Mouse (Mus musculus) Patski (cell line): ENCODE measurements around the gene Atf7. TPM values are rescaled to one million over a fixed set of nuclear protein-coding genes. Genes with fewer than 3 reads are reported as not detected.

ENCODE experiments used
- ATAC-seq: fragments of 100-300 bp; one replicate; pipeline ENCODE4 v1.8.0; 2021
- CTCF ChIA-PET: fragments of 350-600 bp; sonication (Branson Sonifier 250); formaldehyde crosslinking; loops from one replicate; lab custom pipeline; 2022; ENCODE audit warnings: inconsistent platforms; lab: Charles Lee
- POLR2A ChIA-PET: fragments of 350-600 bp; sonication (Branson Sonifier 250); formaldehyde crosslinking; loops from one replicate; lab custom pipeline; 2022; ENCODE audit warnings: antibody characterized with exemption, inconsistent platforms; lab: Charles Lee
- DNase-seq: peaks from one replicate; pipeline ENCODE4 v3.0.0-alpha.2; 2011; ENCODE audit warnings: low read depth, low spot score
- H3K27me3 ChIP-seq: fragments of 371-371 bp; one replicate; pipeline ENCODE4 v1.5.1; 2021
- CTCF ChIP-seq: fragments of 100-300 bp; IDR thresholded peaks from one replicate; pipeline ENCODE4 v1.5.1; 2021
- in situ Hi-C: fragments of 300-500 bp; cut with MboI; formaldehyde crosslinking; loops from 3 replicates; pipeline ENCODE4 v1.11.1; 2018; ENCODE audit warnings: low pct_unique_long_range_greater_than_20kb, mixed read lengths
- polyA plus RNA-seq: library from polyadenylated mRNA; unstranded; gene quantifications from one replicate; pipeline ENCODE4 v1.2.3, GENCODE M21; 2021

Gene Atf7
- polyA plus RNA-seq, 1 experiment from 2014 or later: 39.9 TPM

DNA sequence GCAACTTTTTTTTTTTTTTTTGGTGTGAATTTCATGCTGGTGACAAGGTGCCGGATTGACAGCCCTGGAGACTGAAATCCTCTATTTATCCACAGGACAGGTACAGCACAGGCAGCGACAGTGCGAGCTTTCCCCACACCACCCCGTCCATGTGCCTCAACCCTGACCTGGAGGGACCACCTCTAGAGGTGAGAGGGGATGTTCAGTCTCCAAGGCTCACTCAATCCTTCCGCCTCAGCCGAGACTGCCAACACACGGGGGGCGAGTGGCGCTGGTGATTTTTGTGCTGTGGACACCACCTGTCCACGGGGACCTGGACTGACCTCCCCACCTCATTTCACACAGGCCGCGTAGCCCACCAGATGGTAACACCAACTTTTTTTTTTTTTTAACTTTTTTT, 139.4 kb downstream of the Atf7 start:
- ATAC-seq: no peak
- TF ChIP-seq CTCF: no peak

DNA sequence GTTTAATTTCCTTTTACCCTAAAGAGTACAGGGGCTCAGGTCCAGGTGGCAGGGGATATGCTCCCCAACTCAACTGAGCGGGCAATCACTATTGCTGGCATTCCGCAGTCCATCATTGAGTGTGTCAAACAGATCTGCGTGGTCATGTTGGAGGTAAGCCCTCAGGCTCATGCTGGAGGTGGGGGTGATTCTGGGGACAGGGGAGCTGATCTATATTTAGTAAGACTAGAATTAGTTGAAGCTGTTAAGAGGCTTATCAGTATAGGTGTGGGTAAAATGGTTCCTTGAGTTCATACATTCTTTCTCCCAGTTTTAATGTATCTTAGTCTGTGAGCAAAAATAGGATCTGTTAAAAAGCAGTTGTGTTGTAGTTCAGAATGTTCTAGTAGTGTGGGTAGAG, 142.1 kb downstream of the Atf7 start:
- no peak for ATAC-seq
- in situ Hi-C loops: no loop called here
- POLR2A ChIA-PET: no interaction called here
- CTCF ChIA-PET: interaction anchor here (1.4 to 2.4 kb wide), 3 partner anchors 8 to 14 kb away, joined by 4 to 8 read pairs (median 5); no protein-coding TSS in a partner anchor
- no peak for DNase-seq
- H3K27me3 ChIP-seq: no peaks in the 10 kb centered on the region
- TF ChIP-seq CTCF: no peak

More for the DNA sequence above, 139.4 kb downstream of the Atf7 start:
- in situ Hi-C loops: no loop called here
- no peak for DNase-seq
- ChIA-PET POLR2A (interaction anchor here (0.6 to 1.6 kb wide), 4 partner anchors 12 to 139 kb away, joined by 3 to 4 read pairs (median 4); no protein-coding TSS in a partner anchor), CTCF (no interaction called here)
- H3K27me3 ChIP-seq: no peaks in the 10 kb centered on the region

Other genes starting within 250 kb of the Atf7 start
- 30.6 TPM for gene Sp1, start 219.3 kb downstream of the Atf7 start, polyA plus RNA-seq
- not detected for gene Amhr2, start 180.1 kb downstream of the Atf7 start, polyA plus RNA-seq
- gene Prr13, start 166.4 kb downstream of the Atf7 start, polyA plus RNA-seq: 167 TPM
- 801 TPM for gene Pcbp2, start 154.9 kb downstream of the Atf7 start, polyA plus RNA-seq
- 3.6 TPM for gene Gm10337, start 121.7 kb downstream of the Atf7 start, polyA plus RNA-seq
- 41.5 TPM for gene Map3k12, start 108.4 kb downstream of the Atf7 start, polyA plus RNA-seq
- 51.1 TPM for gene Tarbp2, start 107.3 kb downstream of the Atf7 start, polyA plus RNA-seq
- 0.83 TPM for gene Npff, start 100.5 kb downstream of the Atf7 start, polyA plus RNA-seq
- not detected for gene Gm28047, start 397 bp downstream of the Atf7 start, polyA plus RNA-seq
- 24.7 TPM for gene Atp5g2, start 46.9 kb upstream of the Atf7 start, polyA plus RNA-seq
- 154 TPM for gene Calcoco1, start 96.7 kb upstream of the Atf7 start, polyA plus RNA-seq